In genomic region chr19:57116871-57117501, GRCm38 (mm10) we compare ENCODE assay signal across 8 mouse cellular contexts.
DNase-seq lines count a peak whose midpoint lies in the region; ATAC-seq and TF ChIP-seq lines count a peak whose summit lies in the region.

No protein-coding gene starts in this region.

- peak overlapping the region; percentile 40 for H3K4me2 ChIP-seq in hindbrain, embryonic 13.5 days
- H3K4me2 ChIP-seq in limb, embryonic 14.5 days (replicated peaks; ENCODE audit: low read depth, low read length, severe bottlenecking): peak overlapping the region; percentile 47
- peak overlapping the region; percentile 31 for H3K4me2 ChIP-seq in midbrain, embryonic 16.5 days (ENCODE audit: low read length)

- peak overlapping the region; percentile 4; the same call in 1 of the 2 replicates for H3K9ac ChIP-seq in hindbrain, embryonic 13.5 days
- 0 out of 2 replicates have a peak overlapping the region, but pooled peaks have one; percentile 38 for H3K9ac ChIP-seq in limb, embryonic 14.5 days (ENCODE audit: low read depth, low read length, severe bottlenecking)
- H3K9ac ChIP-seq in midbrain, embryonic 16.5 days (ENCODE audit: low read depth, low read length): peak overlapping the region; percentile 39; the same call in 1 of the 2 replicates

- WGBS in hindbrain, embryonic 13.5 days: 8% methylated on average over 7 of the region's 7 CpGs
- 4% methylated on average over 7 of the region's 7 CpGs for WGBS in limb, embryonic 14.5 days
- 5% methylated on average over 7 of the region's 7 CpGs for WGBS in midbrain, embryonic 16.5 days

- H3K27ac ChIP-seq in hindbrain, embryonic 13.5 days: no peak overlapping the region
- 0 out of 2 replicates have a peak overlapping the region, but pooled peaks have one; percentile 28 for H3K27ac ChIP-seq in limb, embryonic 14.5 days (replicated peaks; ENCODE audit: low read depth, low read length)
- peak overlapping the region; percentile 20; the same call in 1 of the 2 replicates for H3K27ac ChIP-seq in midbrain, embryonic 16.5 days (ENCODE audit: low read length)

- ATAC-seq in hindbrain, embryonic 13.5 days (ENCODE audit: low FRiP score): no peak
- no peak for ATAC-seq in limb, embryonic 14.5 days (ENCODE audit: low FRiP score, low read depth)
- ATAC-seq in midbrain, embryonic 16.5 days: 0 out of 2 replicates have a peak, but pooled peaks have one; percentile 34
- no peak for ATAC-seq in erythroid progenitor cell, adult 5-6 weeks (replicated peaks; ENCODE audit: low FRiP score, poor library complexity, severe bottlenecking)

- no peaks in the 10 kb centered on the region for H3K27me3 ChIP-seq in hindbrain, embryonic 13.5 days
- H3K27me3 ChIP-seq in limb, embryonic 14.5 days (ENCODE audit: control insufficient read depth, insufficient read depth, low read length): no peaks in the 10 kb centered on the region
- H3K27me3 ChIP-seq in midbrain, embryonic 16.5 days (ENCODE audit: control insufficient read depth, insufficient read depth, low read depth, low read length): no peaks in the 10 kb centered on the region

- TF ChIP-seq POLR2A in limb, embryonic 14.5 days (IDR thresholded peaks at IDR 0.05; ENCODE audit: borderline replicate concordance, extremely low read depth, insufficient read depth, insufficient read length): no peak

- no peaks in the 10 kb centered on the region for H3K36me3 ChIP-seq in hindbrain, embryonic 13.5 days
- H3K36me3 ChIP-seq in limb, embryonic 14.5 days (ENCODE audit: control insufficient read depth, insufficient read depth, low read length): no peaks in the 10 kb centered on the region
- H3K36me3 ChIP-seq in midbrain, embryonic 16.5 days (ENCODE audit: control insufficient read depth, insufficient read depth, low read length): no peaks in the 10 kb centered on the region

- H3K4me3 ChIP-seq in hindbrain, embryonic 13.5 days: peak overlapping the region; percentile 36; the same call in 1 of the 2 replicates
- H3K4me3 ChIP-seq in limb, embryonic 14.5 days (replicated peaks; ENCODE audit: low read length): peak overlapping the region; percentile 38
- H3K4me3 ChIP-seq in midbrain, embryonic 16.5 days (ENCODE audit: low read depth, low read length): 0 out of 2 replicates have a peak overlapping the region, but pooled peaks have one; percentile 0

- H3K4me1 ChIP-seq in hindbrain, embryonic 13.5 days (replicated peaks): peaks cover 33% of the 10 kb centered on the region
- H3K4me1 ChIP-seq in limb, embryonic 14.5 days (ENCODE audit: control insufficient read depth, insufficient read depth, low read length): peaks cover 37% of the 10 kb centered on the region
- peaks cover 29% of the 10 kb centered on the region for H3K4me1 ChIP-seq in midbrain, embryonic 16.5 days (ENCODE audit: control insufficient read depth, insufficient read depth, low read length)

- H3K9me3 ChIP-seq in hindbrain, embryonic 13.5 days: no peaks in the 10 kb centered on the region
- no peaks in the 10 kb centered on the region for H3K9me3 ChIP-seq in limb, embryonic 14.5 days (ENCODE audit: control insufficient read depth, low read length)
- no peaks in the 10 kb centered on the region for H3K9me3 ChIP-seq in midbrain, embryonic 16.5 days (replicated peaks; ENCODE audit: control insufficient read depth, low read length, poor library complexity, severe bottlenecking)

- DNase-seq in cerebellum, adult 11-12 months: peak; percentile 48
- DNase-seq in cerebellum, postnatal 4 days (ENCODE audit: low spot score in 2 of 2): no peak
- DNase-seq in brain, adult 2 months (ENCODE audit: low read depth, low spot score): peak; percentile 37
- DNase-seq in limb, embryonic 14.5 days (ENCODE audit: low spot score): no peak
- DNase-seq in testis, postnatal 14 days (ENCODE audit: low spot score): no peak

Comparison
In these comparisons a context has a peak if more than half of its experiments do, and no peak if none do; other contexts are left out.
1. DNase-seq: peak in cerebellum, adult 11-12 months (single experiment) and brain, adult 2 months (single experiment); none in cerebellum, postnatal 4 days (0 of 2), limb, embryonic 14.5 days (single experiment) and testis, postnatal 14 days (single experiment).
2. Peak in every context shown above with its lines, with median percentiles within 50 percentile points of each other: H3K4me2 ChIP-seq, H3K4me3 ChIP-seq and H3K9ac ChIP-seq.